Mouse (Mus musculus): ENCODE measurements around the gene Cryba1. TPM values are rescaled to one million over a fixed set of nuclear protein-coding genes. Genes with fewer than 3 reads are reported as not detected.

Gene Cryba1
- polyA plus RNA-seq, 1 experiment from 2014 or later = 2.8 TPM

DNA sequence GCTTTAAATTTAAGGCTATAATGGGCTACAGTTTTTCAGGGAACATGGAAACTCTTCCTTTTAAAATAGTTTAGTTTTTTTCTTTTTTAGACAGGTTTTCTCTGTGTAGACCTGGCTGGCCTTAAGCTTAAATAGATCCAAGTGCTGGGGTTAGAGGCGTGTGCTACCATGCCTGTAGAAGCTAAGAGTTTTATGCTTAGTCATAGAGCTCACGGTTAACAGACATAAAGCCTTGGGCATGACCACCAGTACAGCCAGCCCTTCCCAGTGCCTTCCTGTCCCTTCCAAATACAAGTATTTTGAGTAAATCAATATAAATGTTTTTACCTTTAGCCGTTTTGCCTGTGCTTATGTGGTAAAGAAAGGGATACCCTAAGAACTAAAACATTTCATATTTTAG is 19.2 kb downstream of the Cryba1 start:
- no peaks in the 10 kb centered on the region for H3K27me3 ChIP-seq
- H3K9ac ChIP-seq = no peak overlapping the region
- no peak overlapping the region for H3K4me2 ChIP-seq (replicated peaks)
- no peak overlapping the region for H3K4me3 ChIP-seq
- H3K9me3 ChIP-seq (replicated peaks) = no peaks in the 10 kb centered on the region
- H3K36me3 ChIP-seq = peaks cover 31% of the 10 kb centered on the region
- H3K4me1 ChIP-seq = no peaks in the 10 kb centered on the region
- no peak for ATAC-seq (ENCODE audit: low FRiP score)
- no peak overlapping the region for H3K27ac ChIP-seq
- 96% methylated on average over 3 of the region's 3 CpGs for WGBS

DNA sequence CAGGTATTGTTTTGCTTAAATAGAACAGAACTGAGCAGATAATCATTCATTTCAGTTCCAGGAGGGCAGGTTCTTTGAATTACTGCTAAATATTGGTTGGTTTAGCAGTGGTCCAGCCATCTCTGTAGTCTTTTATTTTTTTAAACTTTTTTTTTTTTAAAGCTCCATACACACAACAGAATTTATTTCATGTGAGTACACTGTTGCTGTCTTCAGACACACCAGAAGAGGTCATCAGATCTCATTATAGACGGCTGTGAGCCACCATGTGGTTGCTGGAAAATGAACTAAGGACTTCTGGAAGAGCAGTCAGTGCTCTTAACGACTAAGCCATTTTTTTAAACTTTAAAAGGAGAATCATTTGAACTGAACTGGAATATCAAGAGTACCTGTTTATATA is 27.9 kb downstream of the Cryba1 start:
- Histone ChIP-seq H3K9me3 (replicated peaks) (no peaks in the 10 kb centered on the region), H3K4me2 (replicated peaks) (no peak overlapping the region), H3K4me3 (no peak overlapping the region), H3K9ac (no peak overlapping the region), H3K4me1 (peaks cover 5% of the 10 kb centered on the region; the same call in 1 of the 2 replicates), H3K27ac (no peak overlapping the region), H3K27me3 (no peaks in the 10 kb centered on the region), H3K36me3 (peaks cover 50% of the 10 kb centered on the region)
- no peak for ATAC-seq (ENCODE audit: low FRiP score)
- 79% methylated on average over 2 of the region's 2 CpGs for WGBS

DNA sequence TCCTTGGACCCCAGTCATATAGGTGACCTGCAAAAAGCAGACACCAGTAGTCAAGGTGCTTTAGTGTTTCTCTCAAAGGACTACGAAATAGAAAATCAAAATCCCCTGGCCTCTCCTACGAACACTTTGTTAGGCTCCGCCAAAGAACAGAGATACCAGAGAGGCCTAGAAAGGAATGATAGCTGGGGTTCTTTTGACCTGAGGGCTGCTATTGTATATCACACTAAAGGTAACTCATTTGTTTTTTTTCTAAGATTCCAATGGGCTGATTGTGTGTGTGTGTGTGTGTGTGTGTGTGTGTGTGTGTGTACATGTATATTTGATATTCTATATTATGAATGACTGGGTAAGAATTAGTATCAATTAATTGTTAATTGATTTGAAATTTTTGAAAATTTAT is 32.1 kb downstream of the Cryba1 start:
- no peak for ATAC-seq (ENCODE audit: low FRiP score)
- no peak overlapping the region for H3K4me3 ChIP-seq
- H3K4me1 ChIP-seq = peaks cover 11% of the 10 kb centered on the region
- 94% methylated on average over 3 of the region's 3 CpGs for WGBS
- H3K9ac ChIP-seq = no peak overlapping the region
- H3K9me3 ChIP-seq (replicated peaks) = no peaks in the 10 kb centered on the region
- no peak overlapping the region for H3K27ac ChIP-seq
- no peaks in the 10 kb centered on the region for H3K27me3 ChIP-seq
- peaks cover 46% of the 10 kb centered on the region for H3K36me3 ChIP-seq
- no peak overlapping the region for H3K4me2 ChIP-seq (replicated peaks)

DNA sequence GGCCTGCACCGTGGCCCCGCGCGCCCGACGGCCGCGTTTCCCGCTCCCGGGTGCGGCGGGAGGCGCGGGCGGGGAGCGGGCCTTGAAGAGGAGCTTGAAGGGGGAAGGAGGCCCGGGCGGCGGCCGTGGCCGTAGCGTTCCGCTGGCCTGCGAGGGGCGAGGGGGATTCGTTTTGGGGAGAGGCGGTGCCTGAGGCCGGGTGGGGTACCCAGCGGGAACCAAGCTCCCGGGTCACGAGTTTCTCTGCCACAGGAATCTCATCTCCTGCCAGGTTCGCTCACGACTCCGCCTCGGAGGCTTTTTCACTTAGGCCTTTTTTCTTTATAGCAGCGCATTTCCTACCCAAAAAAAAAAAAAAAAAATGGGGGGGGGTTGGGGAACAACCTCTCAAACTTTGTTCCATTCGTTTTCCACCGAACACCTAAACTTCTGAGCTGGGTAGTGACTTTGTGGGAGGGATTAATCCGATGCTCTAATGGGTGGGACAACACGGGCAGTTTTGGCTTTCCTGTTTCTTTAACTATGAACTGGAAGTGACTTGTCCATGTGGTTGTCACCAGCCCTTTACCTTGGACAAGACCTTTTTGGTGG is 37.4 kb downstream of the Cryba1 start:
- WGBS = under 1% methylated on average over 33 of the region's 40 CpGs
- Histone ChIP-seq H3K4me2 (replicated peaks) (peak overlapping the region; percentile 75), H3K27ac (peak overlapping the region; percentile 98), H3K4me3 (peak overlapping the region; percentile 99), H3K36me3 (peaks cover 15% of the 10 kb centered on the region), H3K9me3 (replicated peaks) (no peaks in the 10 kb centered on the region), H3K9ac (peak overlapping the region; percentile 99), H3K4me1 (peaks cover 12% of the 10 kb centered on the region), H3K27me3 (no peaks in the 10 kb centered on the region)
- ATAC-seq (ENCODE audit: low FRiP score) = no peak

DNA sequence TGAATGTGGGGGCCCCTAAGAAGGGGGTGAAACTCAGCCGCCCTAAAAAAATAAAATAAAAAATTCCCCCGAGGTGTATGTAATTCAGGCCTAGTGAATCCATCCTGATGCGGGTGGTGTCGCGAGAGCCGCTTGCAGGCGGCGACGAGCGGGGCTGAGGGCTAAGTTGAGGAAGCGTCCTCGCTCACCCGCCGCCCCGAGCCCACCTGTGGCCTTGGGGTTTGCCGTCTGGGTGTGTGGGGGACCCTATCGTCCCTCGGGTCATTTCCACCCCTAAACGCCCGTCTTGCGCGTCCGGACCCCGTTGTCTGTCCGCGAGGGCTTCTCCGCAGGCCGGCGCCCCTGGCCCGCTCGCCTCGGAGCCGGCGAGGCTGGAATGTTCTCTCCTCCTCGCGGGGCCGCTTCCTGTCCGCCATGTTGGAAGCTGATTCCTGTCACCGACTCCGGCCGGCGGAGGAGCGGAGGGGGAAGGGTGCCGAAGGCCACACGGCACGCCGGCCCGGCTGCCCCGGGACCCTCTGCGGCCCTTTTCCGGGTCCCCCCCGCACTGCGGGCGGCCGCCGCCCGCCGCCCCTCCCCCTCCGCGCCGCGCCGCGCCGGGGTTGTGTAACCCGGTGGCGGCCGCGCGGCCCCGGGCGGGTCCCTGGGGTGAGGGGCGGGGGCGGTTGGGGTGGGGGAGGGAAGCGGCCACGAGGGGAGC is 38.1 kb downstream of the Cryba1 start:
- Histone ChIP-seq H3K4me1 (peaks cover 12% of the 10 kb centered on the region), H3K4me2 (replicated peaks) (peak overlapping the region; percentile 75), H3K4me3 (peak overlapping the region; percentile 99), H3K9ac (peak overlapping the region; percentile 99), H3K9me3 (replicated peaks) (no peaks in the 10 kb centered on the region), H3K36me3 (peaks cover 9% of the 10 kb centered on the region), H3K27ac (peak overlapping the region; percentile 98), H3K27me3 (no peaks in the 10 kb centered on the region)
- ATAC-seq (ENCODE audit: low FRiP score) = peak; percentile 39
- under 1% methylated on average over 59 of the region's 76 CpGs for WGBS

DNA sequence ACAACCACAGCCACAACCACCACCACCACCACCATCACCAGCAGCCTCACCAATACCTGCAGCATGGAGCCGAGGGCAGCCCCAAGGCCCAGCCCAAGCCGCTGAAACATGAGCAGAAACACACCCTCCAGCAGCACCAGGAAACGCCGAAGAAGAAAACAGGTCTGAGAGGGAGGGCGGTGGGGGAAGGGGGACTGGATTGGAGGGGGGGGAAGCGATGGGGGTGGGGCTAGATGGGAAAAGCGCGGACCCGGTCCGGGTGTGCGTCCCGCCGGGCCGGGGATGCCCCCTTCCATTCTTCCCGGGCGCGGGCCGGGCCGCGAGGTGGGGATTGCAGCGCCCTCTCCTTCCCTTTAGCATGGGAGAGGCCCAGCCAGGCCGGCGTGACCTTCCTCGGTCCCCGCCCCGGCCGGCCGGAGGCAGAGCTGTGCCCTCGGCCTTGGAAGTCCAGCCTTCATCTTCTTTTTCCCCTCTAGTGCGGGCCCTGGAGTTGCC is 38.7 kb downstream of the Cryba1 start:
- WGBS = 2% methylated on average over 29 of the region's 30 CpGs
- Histone ChIP-seq H3K9ac (peak overlapping the region; percentile 99), H3K4me3 (peak overlapping the region; percentile 99), H3K4me1 (peaks cover 12% of the 10 kb centered on the region), H3K27ac (peak overlapping the region; percentile 98), H3K36me3 (peaks cover 3% of the 10 kb centered on the region; the same call in 1 of the 2 replicates), H3K4me2 (replicated peaks) (peak overlapping the region; percentile 75), H3K27me3 (no peaks in the 10 kb centered on the region), H3K9me3 (replicated peaks) (no peaks in the 10 kb centered on the region)
- ATAC-seq (ENCODE audit: low FRiP score) = peak; percentile 67

DNA sequence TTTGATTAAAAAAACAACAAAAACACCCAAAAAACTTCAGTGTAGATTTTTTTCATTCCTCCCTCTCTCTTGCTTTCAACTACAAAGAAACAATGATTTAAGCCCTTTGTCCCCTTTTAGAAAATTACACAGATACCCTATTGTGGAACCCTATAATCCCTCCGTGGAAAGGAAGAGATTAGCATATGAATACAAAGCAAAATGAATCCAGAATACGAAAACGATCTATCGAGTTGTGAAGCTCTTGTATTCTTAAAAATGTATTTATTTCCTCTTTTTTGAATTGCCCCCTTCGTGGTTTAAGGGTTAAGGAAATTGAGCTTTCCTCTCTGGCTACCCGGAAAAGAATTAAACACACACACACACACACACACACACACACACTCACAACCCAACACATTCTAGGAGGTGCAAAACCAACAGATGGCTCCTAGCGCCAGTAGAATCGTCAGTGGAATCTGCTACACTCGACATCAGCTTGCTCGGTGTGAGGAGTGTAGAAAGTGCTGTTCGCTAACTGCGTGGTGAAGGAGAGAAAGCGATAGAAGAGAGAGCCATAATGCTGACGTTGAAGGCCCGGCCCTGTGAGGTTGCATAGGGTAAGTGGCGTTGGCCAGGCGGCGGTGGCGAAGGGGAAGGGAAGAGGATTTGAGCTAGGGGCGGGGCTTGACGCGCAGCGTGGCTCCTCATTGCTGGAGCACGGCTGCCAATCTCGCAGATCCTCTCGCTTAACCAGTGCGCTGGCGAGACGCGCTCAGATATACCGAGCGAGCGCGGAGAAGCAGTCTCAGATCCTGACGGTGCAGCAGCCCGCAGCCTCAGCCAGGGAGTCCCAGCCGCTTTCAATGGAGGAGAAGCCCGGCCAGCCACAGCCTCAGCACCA is 39.5 kb downstream of the Cryba1 start, which contains the start of gene Nufip2:
Gene Nufip2, plus strand, starts transcription at position 773 of the 883 bp plus-strand sequence.
- Histone ChIP-seq H3K4me1 (peaks cover 12% of the 10 kb centered on the region), H3K9ac (peak within 1 kb of the TSS; percentile 99), H3K9me3 (replicated peaks) (no peaks in the 10 kb centered on the region), H3K27ac (peak within 1 kb of the TSS; percentile 98), H3K27me3 (no peaks in the 10 kb centered on the region), H3K4me2 (replicated peaks) (peak within 1 kb of the TSS; percentile 75), H3K36me3 (no peaks in the 10 kb centered on the region), H3K4me3 (peak within 1 kb of the TSS; percentile 99)
- peak; percentile 98 for ATAC-seq (ENCODE audit: low FRiP score)
- WGBS = under 1% methylated on average over 38 of the region's 38 CpGs

DNA sequence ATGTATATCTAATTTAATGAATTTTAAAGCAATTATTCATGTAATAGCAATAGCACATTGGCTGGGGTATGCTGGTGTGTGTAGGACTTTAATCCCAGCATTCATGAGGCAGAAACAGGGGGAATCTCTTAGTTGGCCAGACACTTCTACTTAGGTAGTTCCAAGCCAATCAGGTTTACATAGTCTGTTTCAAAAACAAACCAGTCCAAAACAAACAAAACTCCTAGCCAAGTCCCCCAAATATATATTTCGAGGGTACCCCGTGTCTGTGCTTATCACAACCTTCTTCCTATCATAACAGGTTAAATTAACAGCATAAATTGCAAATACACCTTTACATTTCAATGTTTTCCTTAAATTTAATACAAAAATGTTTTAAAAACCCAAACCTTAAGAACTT is 40.2 kb downstream of the Cryba1 start:
- peaks cover 12% of the 10 kb centered on the region for H3K4me1 ChIP-seq
- H3K27ac ChIP-seq = no peak overlapping the region
- H3K4me2 ChIP-seq (replicated peaks) = peak overlapping the region; percentile 75; the same call in 1 of the 2 replicates
- H3K4me3 ChIP-seq = no peak overlapping the region
- no peak for ATAC-seq (ENCODE audit: low FRiP score)
- H3K9me3 ChIP-seq (replicated peaks) = no peaks in the 10 kb centered on the region
- WGBS = 67% methylated on average over 2 of the region's 2 CpGs
- no peaks in the 10 kb centered on the region for H3K36me3 ChIP-seq
- H3K9ac ChIP-seq = no peak overlapping the region
- H3K27me3 ChIP-seq = no peaks in the 10 kb centered on the region

DNA sequence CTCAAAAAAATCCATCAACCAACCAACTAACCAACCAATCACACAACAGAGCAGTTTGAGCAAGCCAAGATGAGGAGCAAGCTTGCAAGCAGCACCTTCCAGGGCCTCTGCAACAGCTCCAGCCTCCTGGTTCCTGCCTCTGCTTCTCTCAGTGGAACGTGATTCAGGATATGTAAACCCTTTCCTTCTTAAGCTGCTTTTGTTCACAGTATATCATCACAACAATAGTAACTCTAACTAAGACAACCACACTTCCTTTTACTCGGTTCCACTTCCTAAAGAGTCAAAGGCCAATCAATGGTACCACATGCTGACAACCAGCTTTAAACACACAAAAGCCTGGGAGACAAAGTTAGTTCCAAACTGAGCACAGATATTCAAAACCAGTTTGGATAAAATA is 45.1 kb downstream of the Cryba1 start:
- Histone ChIP-seq H3K36me3 (no peaks in the 10 kb centered on the region), H3K27me3 (no peaks in the 10 kb centered on the region), H3K4me3 (no peak overlapping the region), H3K27ac (no peak overlapping the region), H3K4me2 (replicated peaks) (no peak overlapping the region), H3K4me1 (peaks cover 4% of the 10 kb centered on the region; the same call in 1 of the 2 replicates), H3K9me3 (replicated peaks) (no peaks in the 10 kb centered on the region), H3K9ac (no peak overlapping the region)
- 12% methylated on average over 2 of the region's 2 CpGs for WGBS
- no peak for ATAC-seq (ENCODE audit: low FRiP score)

DNA sequence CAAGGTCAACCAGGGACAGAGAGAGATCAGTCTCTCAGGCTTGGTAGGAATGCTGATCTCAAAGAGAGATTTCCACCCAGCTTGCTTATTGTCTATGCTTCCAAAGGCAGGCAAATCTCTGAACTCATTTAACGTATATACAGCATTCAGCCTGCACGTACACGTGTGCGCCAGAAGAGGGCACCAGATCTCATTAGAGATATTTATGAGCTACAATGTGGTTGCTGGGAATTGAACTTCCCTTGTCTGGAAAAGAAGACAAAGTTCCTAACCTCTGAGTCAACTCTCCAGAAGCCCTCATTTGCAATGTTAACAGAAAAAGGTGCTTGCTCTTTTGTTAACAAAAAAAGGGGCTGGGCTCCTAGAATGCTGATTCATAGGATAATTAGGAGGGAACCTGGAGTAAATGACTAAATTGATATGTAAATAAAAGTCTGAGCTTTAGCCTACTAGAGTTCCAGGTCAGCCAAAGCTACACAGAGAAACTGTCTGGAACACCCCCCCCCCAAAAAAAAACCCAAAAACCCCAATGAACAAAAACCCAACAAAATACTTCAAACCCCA is 51.6 kb downstream of the Cryba1 start:
- Histone ChIP-seq H3K4me2 (replicated peaks) (no peak overlapping the region), H3K9me3 (replicated peaks) (no peaks in the 10 kb centered on the region; the same call in 1 of the 2 replicates), H3K36me3 (no peaks in the 10 kb centered on the region), H3K27ac (no peak overlapping the region), H3K27me3 (no peaks in the 10 kb centered on the region), H3K9ac (no peak overlapping the region), H3K4me1 (no peaks in the 10 kb centered on the region), H3K4me3 (no peak overlapping the region)
- 56% methylated on average over 4 of the region's 4 CpGs for WGBS
- ATAC-seq (ENCODE audit: low FRiP score) = no peak

DNA sequence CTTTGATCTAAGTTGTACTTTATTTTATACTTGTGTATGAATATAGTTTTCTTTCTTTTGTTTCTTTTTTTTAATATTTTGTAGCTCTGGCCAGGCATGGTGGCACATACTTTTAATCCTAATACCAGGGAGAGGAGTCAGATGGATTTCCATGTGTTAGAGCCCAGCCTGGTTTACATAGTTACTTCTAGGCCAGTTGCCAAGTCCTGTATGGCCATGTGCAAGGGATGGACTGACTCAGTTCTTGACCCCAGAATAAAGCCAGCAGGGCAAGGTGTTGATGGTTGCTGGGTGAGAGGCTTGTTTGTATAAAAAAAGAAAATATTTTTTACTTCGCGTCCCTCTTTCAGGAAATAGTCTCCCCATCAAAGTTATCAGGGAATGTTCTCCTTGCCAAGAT is 52.3 kb downstream of the Cryba1 start:
- no peaks in the 10 kb centered on the region for H3K27me3 ChIP-seq
- no peaks in the 10 kb centered on the region; the same call in 1 of the 2 replicates for H3K9me3 ChIP-seq (replicated peaks)
- WGBS = 97% methylated on average over 2 of the region's 2 CpGs
- no peak overlapping the region for H3K9ac ChIP-seq
- no peak overlapping the region for H3K27ac ChIP-seq
- H3K4me2 ChIP-seq (replicated peaks) = no peak overlapping the region
- H3K4me1 ChIP-seq = no peaks in the 10 kb centered on the region
- no peaks in the 10 kb centered on the region for H3K36me3 ChIP-seq
- ATAC-seq (ENCODE audit: low FRiP score) = no peak
- H3K4me3 ChIP-seq = no peak overlapping the region
